Mouse (Mus musculus) stomach, postnatal 0 days (tissue): ENCODE measurements at regions not wholly inside any gene's neighbourhood (a gene's known extent, or its start where the extent isn't known, plus 50 kb on each side); places are given as distances from the start of the nearest gene placed in this dataset.

Experiments
- ATAC-seq: fragments of 200-750 bp; cut with Nextera tagmentation; 2 replicates; pipeline ENCODE4 v1.8.0; 2017; ENCODE audit not compliant: low FRiP score, low TSS enrichment
- DNase-seq: peaks from one replicate; pipeline ENCODE4 v3.0.0-alpha.2; 2016; ENCODE audit warnings: low spot score
- H3K27ac ChIP-seq: fragments of 300-500 bp; sonication (generic); replicated peaks from 2 replicates; pipeline ENCODE4 v1.5.1; 2014; ENCODE audit warnings: mild to moderate bottlenecking, control low read depth
- H3K27me3 ChIP-seq: fragments of 300-500 bp; sonication (generic); 2 replicates; pipeline ENCODE4 v1.6.1; 2014; ENCODE audit warnings: low read length; ENCODE audit not compliant: control insufficient read depth, insufficient read depth
- H3K36me3 ChIP-seq: fragments of 300-500 bp; sonication (generic); 2 replicates; pipeline ENCODE4 v1.6.1; 2014; ENCODE audit warnings: low read length, mixed read lengths; ENCODE audit not compliant: control insufficient read depth, insufficient read depth
- H3K4me1 ChIP-seq: fragments of 300-500 bp; sonication (generic); replicated peaks from 2 replicates; pipeline ENCODE4 v1.6.1; 2014; ENCODE audit warnings: antibody characterized with exemption; ENCODE audit not compliant: control insufficient read depth, insufficient read depth
- H3K4me2 ChIP-seq: fragments of 300-500 bp; sonication (generic); replicated peaks from 2 replicates; pipeline ENCODE4 v1.6.1; 2014; ENCODE audit warnings: low read depth, mild to moderate bottlenecking, control low read depth, moderate library complexity
- H3K4me3 ChIP-seq: fragments of 300-500 bp; sonication (generic); 2 replicates; pipeline ENCODE4 v1.5.1; 2014; ENCODE audit warnings: low read depth, low read length, control low read depth
- H3K9ac ChIP-seq: fragments of 300-500 bp; sonication (generic); 2 replicates; pipeline ENCODE4 v1.6.1; 2014; ENCODE audit warnings: mild to moderate bottlenecking, low read length, control low read depth, mixed read lengths
- H3K9me3 ChIP-seq: fragments of 300-500 bp; sonication (generic); 2 replicates; pipeline ENCODE4 v1.6.1; 2016; ENCODE audit warnings: low read length; ENCODE audit not compliant: control insufficient read depth
- CTCF ChIP-seq: IDR thresholded peaks from 2 replicates; pipeline ENCODE4 v1.5.1; 2016; ENCODE audit warnings: antibody characterized with exemption, low read depth, mild to moderate bottlenecking, moderate library complexity
- EP300 ChIP-seq: optimal IDR thresholded peaks from 2 replicates; pipeline ENCODE3; 2016; ENCODE audit warnings: antibody characterized with exemption
- WGBS: fragments of 180-500 bp; shearing (Covaris S2); extraction: QIAGEN DNeasy Blood & Tissue Kit; methylation state at CpG from one replicate; pipeline ENCODE4 v1.1.7; 2014; 5-methylcytosine and 5-hydroxymethylcytosine counted together

GRCm38 (mm10) chr1:153985595-153985994 is 85.6 kb upstream of the Teddm2 start:
- no peaks in the 10 kb centered on the region for H3K27me3 ChIP-seq
- ATAC-seq, result no peak
- WGBS, result 71% methylated on average over 5 of the region's 5 CpGs
- no peak overlapping the region for H3K4me3 ChIP-seq
- DNase-seq, result no peak
- H3K9ac ChIP-seq, result no peak overlapping the region
- TF ChIP-seq CTCF, result no peak
- no peak for TF ChIP-seq EP300
- H3K27ac ChIP-seq, result no peak overlapping the region
- H3K4me2 ChIP-seq, result no peak overlapping the region
- H3K4me1 ChIP-seq, result no peaks in the 10 kb centered on the region
- no peaks in the 10 kb centered on the region for H3K9me3 ChIP-seq
- H3K36me3 ChIP-seq, result no peaks in the 10 kb centered on the region

DNA sequence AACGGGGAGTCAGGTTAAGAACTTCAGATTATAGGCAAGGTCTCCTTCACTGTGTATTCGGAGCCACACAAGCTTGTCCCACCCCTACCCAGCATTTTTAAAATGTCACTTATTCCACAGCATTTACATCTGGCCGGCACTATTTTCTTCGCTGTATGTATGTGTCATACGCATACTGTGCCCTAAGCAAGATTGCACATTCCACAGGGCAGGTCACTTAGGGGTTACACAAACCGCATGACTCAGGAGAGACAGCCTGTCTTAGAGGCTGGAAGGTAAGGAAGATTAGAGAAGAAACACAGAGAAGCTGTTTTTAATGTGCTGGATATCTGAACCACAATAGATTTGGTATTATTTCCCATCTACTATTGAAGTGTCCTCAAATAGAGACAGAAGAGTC is 86.6 kb upstream of the Teddm2 start:
- DNase-seq (peak; percentile 64), ATAC-seq (peak; percentile 93)
- Histone ChIP-seq H3K9ac (no peak overlapping the region), H3K27me3 (no peaks in the 10 kb centered on the region), H3K4me3 (no peak overlapping the region), H3K4me2 (no peak overlapping the region), H3K36me3 (no peaks in the 10 kb centered on the region), H3K9me3 (no peaks in the 10 kb centered on the region), H3K4me1 (no peaks in the 10 kb centered on the region), H3K27ac (peak overlapping the region; percentile 78)
- TF ChIP-seq EP300 (no peak), CTCF (no peak)
- WGBS, result 47% methylated on average over 6 of the region's 6 CpGs

- H3K36me3 ChIP-seq, result no peaks in the 10 kb centered on the region
- TF ChIP-seq CTCF (no peak), EP300 (no peak)
- no peaks in the 10 kb centered on the region for H3K27me3 ChIP-seq
- H3K4me1 ChIP-seq, result no peaks in the 10 kb centered on the region
- H3K27ac ChIP-seq, result peak overlapping the region; percentile 53; the same call in 1 of the 2 replicates
- no peak overlapping the region for H3K4me3 ChIP-seq
- ATAC-seq (peak; percentile 48; the same call in 1 of the 2 replicates), DNase-seq (peak; percentile 29)
- no peak overlapping the region for H3K4me2 ChIP-seq
- H3K9ac ChIP-seq, result no peak overlapping the region
- H3K9me3 ChIP-seq, result no peaks in the 10 kb centered on the region
- WGBS, result 52% methylated on average over 2 of the region's 2 CpGs
These were observed 88.3 kb upstream of the Teddm2 start for GRCm38 (mm10) chr1:153988297-153988696.

DNA sequence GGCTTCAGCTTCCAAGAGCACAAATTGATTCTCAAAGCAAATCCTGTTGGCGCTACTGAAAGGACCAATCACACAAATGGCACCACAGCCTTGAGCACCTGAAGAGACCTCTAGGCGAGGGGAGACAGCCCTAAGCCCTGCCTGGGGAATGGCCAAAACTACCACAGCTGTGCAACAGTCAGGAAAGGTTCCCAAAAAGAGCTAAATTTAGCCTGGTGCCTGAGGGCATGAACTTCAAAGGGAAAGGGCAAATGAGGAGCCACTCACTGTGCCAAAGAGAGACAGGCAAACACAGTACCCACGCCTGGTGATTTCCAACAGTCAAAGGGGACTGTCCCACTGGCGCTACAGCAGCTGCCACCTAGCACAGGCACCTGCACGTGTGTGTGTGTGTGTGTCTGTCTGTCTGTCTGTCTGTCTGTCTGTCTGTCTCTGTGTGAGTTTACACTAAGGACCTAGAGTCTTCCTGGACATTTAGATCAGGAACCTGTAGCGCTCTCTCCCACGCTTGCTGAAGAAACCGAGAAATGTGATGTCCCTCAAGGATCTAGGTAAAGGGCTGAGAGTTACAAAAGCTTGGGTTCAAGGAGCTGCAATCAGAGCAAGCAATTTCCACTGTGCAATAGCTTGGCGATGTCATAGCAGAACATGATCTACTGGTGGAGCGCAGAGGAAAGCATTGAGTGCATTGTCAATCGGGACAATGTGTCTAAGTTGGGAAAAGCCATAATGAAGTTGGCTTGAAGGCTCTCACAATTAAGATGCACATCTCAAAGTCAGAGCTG is 90.8 kb upstream of the Teddm2 start:
- no peaks in the 10 kb centered on the region for H3K9me3 ChIP-seq
- no peak overlapping the region for H3K9ac ChIP-seq
- H3K27me3 ChIP-seq, result no peaks in the 10 kb centered on the region
- TF ChIP-seq CTCF (no peak), EP300 (no peak)
- H3K4me1 ChIP-seq, result no peaks in the 10 kb centered on the region
- DNase-seq, result no peak
- ATAC-seq, result no peak
- WGBS, result 84% methylated on average over 11 of the region's 11 CpGs
- H3K36me3 ChIP-seq, result no peaks in the 10 kb centered on the region
- H3K4me3 ChIP-seq, result no peak overlapping the region
- H3K27ac ChIP-seq, result no peak overlapping the region
- H3K4me2 ChIP-seq, result no peak overlapping the region

- H3K4me2 ChIP-seq, result no peak overlapping the region
- no peaks in the 10 kb centered on the region for H3K36me3 ChIP-seq
- H3K9me3 ChIP-seq, result no peaks in the 10 kb centered on the region
- H3K4me3 ChIP-seq, result no peak overlapping the region
- H3K27me3 ChIP-seq, result no peaks in the 10 kb centered on the region
- DNase-seq, result peak; percentile 73
- WGBS, result 65% methylated on average over 2 of the region's 3 CpGs
- peak; percentile 87 for ATAC-seq
- TF ChIP-seq EP300, result no peak
- H3K27ac ChIP-seq, result peak overlapping the region; percentile 30; the same call in 1 of the 2 replicates
- H3K9ac ChIP-seq, result no peak overlapping the region
- H3K4me1 ChIP-seq, result no peaks in the 10 kb centered on the region
These were observed 92.4 kb upstream of the Teddm2 start for GRCm38 (mm10) chr1:153992466-153992865.

- H3K27me3 ChIP-seq, result no peaks in the 10 kb centered on the region
- no peak overlapping the region for H3K9ac ChIP-seq
- H3K4me3 ChIP-seq, result no peak overlapping the region
- H3K9me3 ChIP-seq, result no peaks in the 10 kb centered on the region
- TF ChIP-seq EP300, result no peak
- TF ChIP-seq CTCF, result no peak
- no peak for DNase-seq
- no peaks in the 10 kb centered on the region for H3K4me1 ChIP-seq
- no peak overlapping the region for H3K4me2 ChIP-seq
- 93% methylated on average over 4 of the region's 4 CpGs for WGBS
- H3K36me3 ChIP-seq, result no peaks in the 10 kb centered on the region
- H3K27ac ChIP-seq, result no peak overlapping the region
- no peak for ATAC-seq
These were observed 94.8 kb upstream of the Teddm2 start for GRCm38 (mm10) chr1:153994871-153995270.
